Mouse (Mus musculus): Measurements from ENCODE around the gene Fam114a2.

Gene Fam114a2

DNA sequence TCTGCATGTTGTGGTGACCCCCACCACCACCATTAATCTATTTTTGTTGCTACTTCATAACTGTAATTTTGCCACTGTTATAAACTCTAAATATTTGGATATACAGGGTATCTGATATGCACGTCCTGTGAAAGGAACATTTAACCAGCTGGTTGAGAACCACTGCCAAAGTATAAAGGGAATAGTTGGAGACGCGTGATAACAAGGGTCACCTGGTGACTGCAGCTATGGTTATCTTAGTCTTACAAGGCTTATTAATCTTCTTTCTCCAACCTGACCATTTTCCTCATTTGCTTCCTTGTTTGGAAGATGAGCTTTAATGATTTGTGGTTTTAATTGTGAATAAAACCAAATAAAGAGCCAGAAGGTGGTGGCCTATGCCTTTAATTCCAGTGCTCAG is 5.0 kb upstream of the Fam114a2 start:
- in situ Hi-C loops (cut with MboI; ENCODE audit: low pct_unique_long_range_greater_than_20kb in 1 of 2, low sequenced_read_pairs in 2 of 2, unreplicated experiment in 1 of 2) = no loop called here

DNA sequence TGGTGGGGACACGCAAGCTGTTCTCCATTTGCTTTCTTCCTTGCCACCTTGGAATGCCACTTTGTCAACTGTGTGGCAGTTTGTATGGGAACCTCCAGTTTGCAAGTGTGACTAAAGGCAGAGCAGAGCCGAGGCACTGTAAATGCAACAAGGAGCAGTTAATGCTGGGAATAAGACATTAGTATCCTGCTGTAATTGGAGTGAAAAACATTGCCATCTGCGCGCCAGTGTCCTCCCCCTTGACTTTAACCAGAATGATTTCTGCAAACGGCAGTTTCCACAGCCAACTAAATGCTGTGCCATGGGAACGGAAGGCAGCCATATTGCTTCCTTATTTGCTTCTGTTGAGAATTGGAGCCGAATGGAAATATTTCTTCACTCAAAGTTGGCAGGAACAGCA is 3.6 kb upstream of the Fam114a2 start:
- in situ Hi-C loops (cut with MboI; ENCODE audit: low pct_unique_long_range_greater_than_20kb in 1 of 2, low sequenced_read_pairs in 2 of 2, unreplicated experiment in 1 of 2) = no loop called here

DNA sequence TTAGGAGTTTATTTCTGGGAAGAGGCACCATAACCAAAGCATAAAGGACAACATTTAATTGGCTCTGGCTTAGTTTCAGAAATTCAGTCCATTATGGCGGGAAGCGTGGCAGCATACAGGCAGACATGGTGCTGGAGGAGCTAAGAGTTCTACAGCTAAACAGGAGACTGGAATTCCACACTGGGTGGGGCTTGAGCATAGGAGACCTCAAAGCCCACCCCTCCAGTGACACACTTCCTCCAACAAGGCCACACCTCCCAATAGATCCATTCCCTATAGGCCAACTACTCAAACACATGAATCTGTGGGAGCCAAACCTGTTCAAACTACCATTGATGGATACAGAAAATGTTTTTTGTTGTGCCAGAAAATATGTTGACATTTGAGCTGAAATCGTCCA is 2.8 kb upstream of the Fam114a2 start:
- in situ Hi-C loops (cut with MboI; ENCODE audit: low pct_unique_long_range_greater_than_20kb in 1 of 2, low sequenced_read_pairs in 2 of 2, unreplicated experiment in 1 of 2) = no loop called here

DNA sequence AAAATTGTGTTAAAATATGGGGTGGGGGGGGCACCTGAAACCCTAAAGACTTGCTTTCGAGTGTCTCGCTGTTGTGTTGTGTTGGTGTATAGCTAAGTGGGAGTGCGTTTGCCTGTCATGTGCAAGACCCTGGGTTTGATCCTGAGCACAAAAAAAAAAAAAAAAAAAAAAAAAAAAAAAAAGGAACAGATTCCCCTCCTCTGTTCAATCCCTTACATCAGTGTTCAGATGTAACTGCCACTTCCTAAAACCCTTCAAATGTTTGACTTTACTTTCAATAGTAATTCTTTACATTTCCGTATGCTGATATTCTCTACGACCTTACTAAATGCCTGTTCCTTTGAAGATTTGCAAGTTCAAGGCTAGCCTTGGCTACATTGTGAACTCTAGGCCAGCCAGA is 887 bp upstream of the Fam114a2 start:
- in situ Hi-C loops (cut with MboI; ENCODE audit: low pct_unique_long_range_greater_than_20kb in 1 of 2, low sequenced_read_pairs in 2 of 2, unreplicated experiment in 1 of 2) = no loop called here

DNA sequence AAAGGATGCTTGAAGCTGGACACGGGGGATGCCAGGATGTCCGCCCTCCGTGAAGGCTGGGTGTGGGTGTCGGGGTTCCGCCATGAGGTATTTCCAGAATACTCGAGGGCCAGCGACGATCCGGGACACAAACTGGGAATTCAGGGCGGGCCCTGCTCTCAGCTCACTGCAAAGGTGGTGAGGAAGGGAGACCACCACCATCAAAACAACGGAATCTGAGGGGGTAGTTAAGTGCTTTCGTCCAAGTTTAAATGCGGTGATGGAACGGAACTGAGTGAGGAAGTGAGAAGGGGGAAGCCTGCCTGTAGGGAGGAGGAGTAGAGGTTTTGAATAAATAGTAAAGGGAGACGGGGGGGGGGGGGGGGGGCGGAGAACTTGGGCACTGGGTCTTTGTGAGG is 333 bp upstream of the Fam114a2 start:
- in situ Hi-C loops (cut with MboI; ENCODE audit: low pct_unique_long_range_greater_than_20kb in 1 of 2, low sequenced_read_pairs in 2 of 2, unreplicated experiment in 1 of 2) = no loop called here

DNA sequence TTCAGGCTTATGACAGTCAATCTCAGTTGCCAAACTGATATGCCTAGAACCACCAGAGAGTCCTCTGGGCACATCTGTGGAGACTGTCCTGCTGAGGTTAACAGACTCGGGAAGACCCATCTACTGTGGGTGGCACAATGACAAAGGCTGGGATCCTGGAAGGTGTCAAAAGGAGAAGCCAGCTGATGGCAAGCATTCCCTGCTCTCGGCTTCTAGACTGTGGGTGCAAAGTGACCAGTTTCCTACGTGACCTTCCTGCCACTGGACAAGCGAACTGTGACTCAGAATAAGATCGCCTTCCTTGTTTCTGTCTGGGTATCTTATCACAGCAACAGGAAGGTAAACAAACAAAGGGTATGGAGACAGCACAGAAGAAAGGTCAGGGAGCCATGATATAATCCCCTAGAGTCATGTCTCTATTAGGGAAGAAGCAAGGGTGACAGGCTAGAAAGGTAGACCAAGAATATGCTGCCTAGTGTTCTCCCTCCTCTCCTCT is 1.4 kb downstream of the Fam114a2 start:
- in situ Hi-C loops (cut with MboI; ENCODE audit: low pct_unique_long_range_greater_than_20kb in 1 of 2, low sequenced_read_pairs in 2 of 2, unreplicated experiment in 1 of 2) = no loop called here

DNA sequence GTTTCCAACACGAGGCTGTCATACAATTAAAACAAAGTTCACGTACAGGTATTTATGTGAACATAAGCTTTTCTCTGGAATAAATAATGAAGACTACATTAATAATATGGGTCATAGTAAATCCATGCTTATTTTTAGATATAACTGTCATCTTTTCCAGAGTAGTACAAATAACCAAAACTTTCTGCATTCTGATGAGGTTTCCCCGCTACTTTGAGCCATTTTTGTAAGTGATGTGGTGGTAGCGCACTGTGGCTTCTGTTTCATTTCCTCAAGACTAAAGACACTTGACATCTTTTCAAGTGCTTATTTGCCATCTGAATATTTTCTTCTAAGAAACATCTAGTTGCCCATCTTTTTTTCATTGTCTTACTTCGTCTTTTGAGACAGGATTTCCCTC is 3.2 kb downstream of the Fam114a2 start:
- in situ Hi-C loops (cut with MboI; ENCODE audit: low pct_unique_long_range_greater_than_20kb in 1 of 2, low sequenced_read_pairs in 2 of 2, unreplicated experiment in 1 of 2) = no loop called here

DNA sequence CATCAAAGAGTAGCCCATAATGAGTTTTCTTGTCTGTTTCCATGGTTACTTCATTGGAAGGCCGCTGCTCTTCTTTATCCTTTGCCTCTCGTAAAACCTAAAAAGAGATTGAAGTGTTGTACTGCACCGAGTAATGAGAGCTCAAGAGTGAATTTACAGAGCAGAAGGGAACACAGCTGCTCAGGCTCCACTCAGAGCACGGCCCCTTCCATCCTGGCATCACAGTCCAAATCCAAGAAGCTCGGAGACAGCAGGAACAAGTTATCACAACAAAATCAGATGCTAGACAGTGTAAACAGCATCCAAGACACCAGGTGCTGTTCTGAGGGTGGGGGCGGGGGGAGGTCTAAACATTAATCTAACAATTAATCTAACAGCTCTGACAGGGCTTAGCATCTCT is 11.5 kb downstream of the Fam114a2 start:
- in situ Hi-C loops (cut with MboI; ENCODE audit: low pct_unique_long_range_greater_than_20kb in 1 of 2, low sequenced_read_pairs in 2 of 2, unreplicated experiment in 1 of 2) = no loop called here

DNA sequence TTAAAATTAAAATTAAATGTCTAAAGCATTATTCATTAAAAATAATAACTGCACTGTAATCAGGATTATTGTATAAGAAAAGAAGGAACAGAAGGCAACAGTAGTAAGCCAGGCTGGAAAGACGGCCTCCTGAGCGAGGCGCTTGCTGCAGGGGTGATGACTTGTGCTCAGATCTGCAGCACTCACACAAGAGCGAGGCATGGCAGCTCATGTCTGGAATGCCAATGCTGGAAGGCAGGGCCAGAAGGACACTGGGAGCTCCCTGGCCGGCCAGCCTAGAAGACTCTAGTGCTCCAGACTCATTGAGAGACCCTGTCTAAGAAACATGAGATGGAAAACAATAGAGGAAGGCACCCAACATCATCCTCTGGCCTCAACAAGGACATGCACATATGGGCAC is 15.3 kb downstream of the Fam114a2 start:
- in situ Hi-C loops (cut with MboI; ENCODE audit: low pct_unique_long_range_greater_than_20kb in 1 of 2, low sequenced_read_pairs in 2 of 2, unreplicated experiment in 1 of 2) = no loop called here

DNA sequence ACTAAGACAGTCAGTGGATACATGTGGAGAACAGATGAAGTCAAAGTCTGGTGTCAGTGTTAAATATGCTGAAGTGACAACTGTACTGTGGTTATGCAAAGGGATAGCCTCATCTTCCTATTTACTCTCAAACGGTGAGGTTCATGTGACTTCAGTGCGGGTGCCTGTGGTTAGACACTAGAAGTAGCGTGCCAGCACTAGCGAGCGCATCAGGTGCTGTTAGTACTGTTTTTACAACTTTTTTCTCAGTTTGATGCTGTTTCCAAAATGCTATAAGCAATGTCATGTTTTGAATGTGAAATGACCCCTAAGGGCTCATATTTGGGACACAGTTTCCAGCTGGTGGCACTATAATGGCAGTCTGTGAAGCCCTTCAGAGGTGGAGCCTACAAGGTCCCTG is 20.2 kb downstream of the Fam114a2 start:
- in situ Hi-C loops (cut with MboI; ENCODE audit: low pct_unique_long_range_greater_than_20kb in 1 of 2, low sequenced_read_pairs in 2 of 2, unreplicated experiment in 1 of 2) = no loop called here

DNA sequence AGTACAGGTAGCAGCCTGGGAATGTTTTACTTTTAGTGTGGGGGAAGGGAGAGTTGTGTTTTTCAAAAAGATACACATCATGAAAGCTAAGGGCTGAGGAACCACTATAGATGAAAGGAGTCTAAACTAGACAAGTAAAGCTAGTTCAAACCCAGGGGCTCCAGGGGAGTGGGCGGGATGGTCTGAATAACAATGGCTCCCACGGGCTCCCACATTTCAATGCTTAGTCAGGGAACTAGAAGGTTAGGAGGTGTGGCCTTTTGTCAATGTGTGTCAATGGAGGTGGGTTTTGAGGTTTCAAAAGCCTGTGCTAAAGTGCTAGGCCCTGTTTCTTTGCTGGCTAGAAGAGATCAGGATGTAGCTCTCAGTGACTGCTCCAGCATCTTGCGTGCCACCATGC is 20.7 kb downstream of the Fam114a2 start:
- in situ Hi-C loops (cut with MboI; ENCODE audit: low pct_unique_long_range_greater_than_20kb in 1 of 2, low sequenced_read_pairs in 2 of 2, unreplicated experiment in 1 of 2) = no loop called here

DNA sequence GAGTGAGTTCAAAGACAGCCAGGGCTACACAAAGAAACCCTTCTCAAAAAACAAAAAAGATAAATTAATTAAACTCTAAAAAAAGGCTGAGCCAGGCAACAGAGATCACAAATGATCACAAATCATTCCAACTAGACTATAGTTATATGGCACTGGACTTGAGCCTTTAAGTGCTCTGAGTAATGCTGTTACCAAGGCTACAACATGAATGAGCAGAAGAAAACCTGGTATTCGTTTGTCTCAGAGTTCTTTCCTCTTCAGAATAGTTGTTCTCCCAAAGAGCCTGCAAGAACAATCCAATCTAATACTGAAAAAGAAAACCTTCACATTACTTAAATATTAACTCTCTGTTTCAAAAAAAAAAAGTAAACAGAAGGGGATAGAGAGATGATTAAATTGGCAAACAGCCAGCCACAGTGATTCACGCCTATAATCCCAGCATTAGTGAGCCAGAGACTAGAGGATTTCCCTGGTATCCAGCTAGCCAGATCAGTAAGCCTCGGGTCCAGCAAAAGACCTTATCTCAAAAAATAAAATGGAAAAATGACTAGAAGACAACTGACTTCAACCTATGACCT is 21.9 kb downstream of the Fam114a2 start:
- in situ Hi-C loops (cut with MboI; ENCODE audit: low pct_unique_long_range_greater_than_20kb in 1 of 2, low sequenced_read_pairs in 2 of 2, unreplicated experiment in 1 of 2) = no loop called here

DNA sequence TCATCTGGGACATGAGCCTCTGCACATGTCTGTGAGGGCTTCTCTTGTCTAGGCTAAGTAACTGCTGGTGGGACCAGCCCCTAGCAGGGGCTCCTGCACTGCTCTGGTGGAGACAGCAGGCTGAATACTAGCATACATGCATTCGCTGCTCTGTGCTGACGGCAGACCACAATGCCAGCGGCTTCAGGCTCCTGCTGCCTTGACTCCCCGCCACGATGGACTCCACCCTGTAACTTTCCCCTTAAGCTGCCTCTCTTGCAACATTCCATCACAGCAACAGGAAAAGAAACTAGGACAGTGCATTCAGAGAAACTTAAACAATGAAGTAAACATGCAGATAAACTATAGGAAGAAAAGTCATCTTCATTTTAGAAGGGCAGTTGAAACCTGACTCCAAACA is 30.0 kb downstream of the Fam114a2 start:
- in situ Hi-C loops (cut with MboI; ENCODE audit: low pct_unique_long_range_greater_than_20kb in 1 of 2, low sequenced_read_pairs in 2 of 2, unreplicated experiment in 1 of 2) = no loop called here

DNA sequence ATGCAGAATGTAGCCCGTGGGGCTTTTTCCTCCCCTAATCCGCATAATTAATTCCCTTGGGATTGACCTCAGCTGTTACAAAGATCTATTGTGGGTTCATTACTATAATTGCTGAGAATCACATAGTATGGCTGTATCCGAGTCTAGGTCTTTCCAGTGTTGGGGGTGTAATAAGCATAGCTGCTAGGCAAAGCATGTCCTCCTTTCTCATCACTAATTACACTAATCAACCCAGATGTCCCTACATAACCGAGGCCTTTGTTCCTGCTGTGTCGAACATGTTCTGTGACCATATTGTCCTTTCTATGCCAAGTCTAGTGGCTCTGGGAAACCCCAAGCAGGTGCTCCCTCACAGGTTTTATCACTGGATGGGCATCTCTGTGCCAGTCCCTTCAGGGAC is 40.3 kb downstream of the Fam114a2 start:
- in situ Hi-C loops (cut with MboI; ENCODE audit: low pct_unique_long_range_greater_than_20kb in 1 of 2, low sequenced_read_pairs in 2 of 2, unreplicated experiment in 1 of 2) = no loop called here

DNA sequence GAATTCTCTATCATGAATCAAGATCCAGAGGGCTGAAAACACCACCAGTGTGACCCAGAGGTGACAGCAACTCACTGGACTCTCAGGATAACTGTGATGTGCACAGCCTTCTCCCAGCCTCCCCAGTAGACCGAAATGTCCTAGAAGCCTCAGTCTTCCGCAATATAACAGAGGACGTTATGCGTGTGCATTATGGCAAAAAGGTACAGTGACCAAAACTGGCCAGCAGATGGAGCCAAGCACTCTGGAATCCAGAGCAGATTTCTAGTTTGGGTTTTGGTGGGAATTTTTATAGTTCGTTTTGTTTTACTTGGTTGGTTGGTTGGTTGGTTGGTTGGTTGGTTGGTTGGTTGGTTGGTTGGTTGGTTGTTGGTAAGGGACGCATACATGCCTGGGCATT is 43.3 kb downstream of the Fam114a2 start:
- in situ Hi-C loops (cut with MboI; ENCODE audit: low pct_unique_long_range_greater_than_20kb in 1 of 2, low sequenced_read_pairs in 2 of 2, unreplicated experiment in 1 of 2) = no loop called here

DNA sequence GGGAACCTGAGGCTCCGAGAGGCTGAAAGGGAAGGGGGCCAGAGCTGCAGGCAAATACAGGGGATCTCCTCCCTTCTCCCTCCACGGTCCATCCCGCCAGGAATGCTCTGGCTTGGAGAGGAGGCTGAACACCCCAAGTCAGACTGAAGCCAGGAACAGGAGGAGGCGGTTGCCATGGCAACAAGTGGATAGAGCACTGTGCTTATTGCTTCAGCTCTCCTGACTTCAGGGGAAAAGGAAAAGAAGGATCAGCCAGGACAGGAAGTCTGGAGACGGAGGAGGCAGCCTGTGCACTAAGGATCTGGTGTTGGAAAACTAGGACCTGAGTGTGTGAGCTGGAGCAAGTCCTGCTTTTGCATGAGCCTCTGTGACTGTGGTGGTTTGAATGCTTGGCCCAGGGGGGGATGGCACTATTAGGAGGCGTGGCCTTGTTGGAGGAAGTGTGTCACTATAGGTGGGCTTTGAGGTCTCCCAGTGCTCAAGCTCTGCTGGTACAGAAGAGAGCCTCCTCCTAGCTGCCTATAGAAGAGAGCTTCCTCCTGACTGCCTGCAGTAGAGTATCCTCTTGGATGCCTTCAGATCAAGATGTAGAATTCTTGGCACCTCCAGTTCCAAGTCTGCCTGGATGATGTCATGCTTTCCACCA is 44.0 kb downstream of the Fam114a2 start:
- in situ Hi-C loops (cut with MboI; ENCODE audit: low pct_unique_long_range_greater_than_20kb in 1 of 2, low sequenced_read_pairs in 2 of 2, unreplicated experiment in 1 of 2) = no loop called here

DNA sequence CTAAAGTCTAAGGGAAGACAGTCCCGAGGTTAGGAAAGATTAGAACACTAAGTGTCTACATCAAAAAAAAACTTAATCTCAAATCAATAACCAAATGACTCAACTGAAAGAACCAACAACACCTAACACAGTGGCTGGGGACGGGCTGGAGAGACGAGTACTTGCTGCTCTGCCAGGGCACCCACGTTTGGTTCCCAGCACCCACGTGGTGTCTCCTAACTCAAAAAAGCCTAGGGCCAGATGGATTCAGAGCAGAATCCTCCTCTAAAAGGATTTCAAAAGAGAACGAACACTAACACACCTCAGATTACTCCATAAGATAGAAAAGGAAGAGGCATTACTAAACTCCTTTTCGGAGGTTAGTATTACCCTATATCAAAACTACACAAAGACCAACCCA is 47.4 kb downstream of the Fam114a2 start:
- in situ Hi-C loops (cut with MboI; ENCODE audit: low pct_unique_long_range_greater_than_20kb in 1 of 2, low sequenced_read_pairs in 2 of 2, unreplicated experiment in 1 of 2) = no loop called here

DNA sequence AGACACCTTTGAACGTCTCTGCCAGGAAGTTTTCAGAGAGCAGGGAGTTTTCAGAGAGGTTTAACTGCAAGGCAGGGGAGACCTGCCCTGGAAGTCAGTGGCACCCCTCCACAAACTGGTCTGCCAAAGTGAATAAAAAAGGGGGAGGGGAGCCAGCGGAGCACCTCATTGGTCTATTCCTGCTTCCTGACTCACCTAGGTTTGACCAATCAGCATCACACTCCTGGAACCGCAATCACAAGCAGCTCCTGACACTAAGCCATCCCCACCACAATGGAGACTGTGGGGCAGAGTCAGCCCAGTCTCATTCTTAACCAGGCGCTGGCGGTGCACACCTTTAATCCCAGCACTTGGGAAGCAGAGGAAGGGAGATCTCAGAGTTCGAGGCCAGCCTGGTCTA is 48.4 kb downstream of the Fam114a2 start:
- in situ Hi-C loops (cut with MboI; ENCODE audit: low pct_unique_long_range_greater_than_20kb in 1 of 2, low sequenced_read_pairs in 2 of 2, unreplicated experiment in 1 of 2) = no loop called here

DNA sequence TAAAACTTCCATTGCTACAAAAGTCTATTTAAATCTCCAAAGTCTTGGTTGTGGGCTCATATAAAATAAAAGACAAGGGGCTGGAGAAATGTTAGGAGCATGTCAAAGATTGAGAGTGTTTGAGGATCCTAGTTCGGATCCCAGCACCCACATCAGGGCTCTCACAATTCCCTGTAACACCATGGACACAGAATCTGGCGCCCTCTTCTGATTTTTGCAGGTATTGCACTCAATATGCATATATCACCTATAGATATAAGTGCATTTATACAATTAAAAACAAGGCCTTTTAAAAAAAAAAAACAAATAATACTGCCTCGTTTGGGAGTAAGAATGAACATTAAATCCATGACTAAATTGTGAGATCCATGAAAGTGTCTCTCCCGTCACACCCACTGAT is 49.7 kb downstream of the Fam114a2 start:
- in situ Hi-C loops (cut with MboI; ENCODE audit: low pct_unique_long_range_greater_than_20kb in 1 of 2, low sequenced_read_pairs in 2 of 2, unreplicated experiment in 1 of 2) = no loop called here
